Mouse (Mus musculus) cerebellum, adult 2 months (tissue): Measurements from ENCODE around the gene Grid2.

ENCODE experiments used
- CTCF ChIP-seq: fragments of 200-500 bp; IDR thresholded peaks from 2 replicates; pipeline ENCODE4 v1.5.1; 2011; ENCODE audit warnings: low read depth, mild to moderate bottlenecking, control low read depth, low read length, moderate library complexity, borderline replicate concordance; ENCODE audit not compliant: insufficient read depth
- POLR2A ChIP-seq: fragments of 200-500 bp; IDR thresholded peaks from 2 replicates; pipeline ENCODE4 v1.6.1; 2011; ENCODE audit warnings: low read length, control low read depth, borderline replicate concordance; ENCODE audit not compliant: insufficient read depth

- TF ChIP-seq CTCF (no peak), POLR2A (no peak)
Observed at GRCm38 (mm10) chr6:63794679-63795078, 539.0 kb downstream of the Grid2 start.
